Mouse (Mus musculus) forebrain, embryonic 14.5 days (tissue): ENCODE data around the gene Methig1. TPM values are rescaled to one million over a fixed set of nuclear protein-coding genes. Genes with fewer than 3 reads are reported as not detected.
A peak's percentile ranks its signal among the peaks of the same experiment; 100 is the strongest.
"Not testable (repeated sequence)": the region's sequence is repeated elsewhere in the genome, so short reads cannot be mapped to it uniquely, and the experiment has no call there.

Source experiments
- ATAC-seq: fragments of 200-750 bp; cut with Nextera tagmentation; 2 replicates; pipeline ENCODE4 v1.8.0; 2017; ENCODE audit warnings: mild to moderate bottlenecking, moderate library complexity
- DNase-seq: peaks from one replicate; pipeline ENCODE4 v3.0.0-alpha.2; 2015; ENCODE audit warnings: low spot score
- H3K27ac ChIP-seq: fragments of 300-500 bp; sonication (generic); 2 replicates; pipeline ENCODE4 v1.5.1; 2014; ENCODE audit warnings: low read depth, mild to moderate bottlenecking, control low read depth, low read length, moderate library complexity
- H3K27me3 ChIP-seq: fragments of 300-500 bp; sonication (generic); replicated peaks from 2 replicates; pipeline ENCODE4 v1.6.1; 2014; ENCODE audit warnings: low read length, control low read depth, mixed read lengths; ENCODE audit not compliant: control insufficient read depth, insufficient read depth
- H3K36me3 ChIP-seq: fragments of 300-500 bp; sonication (generic); 2 replicates; pipeline ENCODE4 v1.6.1; 2014; ENCODE audit warnings: low read length, control low read depth; ENCODE audit not compliant: control insufficient read depth, insufficient read depth
- H3K4me1 ChIP-seq: fragments of 300-500 bp; sonication (generic); 2 replicates; pipeline ENCODE4 v1.6.1; 2014; ENCODE audit warnings: antibody characterized with exemption, low read length, control low read depth; ENCODE audit not compliant: control insufficient read depth, insufficient read depth
- H3K4me2 ChIP-seq: fragments of 300-500 bp; sonication (generic); 2 replicates; pipeline ENCODE4 v1.6.1; 2014; ENCODE audit warnings: mild to moderate bottlenecking, control low read depth, low read length
- H3K4me3 ChIP-seq: fragments of 300-500 bp; sonication (generic); 2 replicates; pipeline ENCODE4 v1.5.1; 2014; ENCODE audit warnings: low read depth, low read length, control low read depth
- H3K9ac ChIP-seq: fragments of 300-500 bp; sonication (generic); 2 replicates; pipeline ENCODE4 v1.6.1; 2014; ENCODE audit warnings: mild to moderate bottlenecking, low read length, control low read depth, moderate library complexity
- H3K9me3 ChIP-seq: fragments of 300-500 bp; sonication (generic); replicated peaks from 2 replicates; pipeline ENCODE4 v1.6.1; 2016; ENCODE audit warnings: low read length, control low read depth, mixed read lengths; ENCODE audit not compliant: control insufficient read depth
- WGBS: fragments of 180-500 bp; shearing (Covaris S2); extraction: QIAGEN DNeasy Blood & Tissue Kit; methylation state at CpG from one replicate; pipeline ENCODE4 v1.1.7; 2014; 5-methylcytosine and 5-hydroxymethylcytosine counted together
- polyA plus RNA-seq: library from polyadenylated mRNA; unstranded; fragments of >200 nt; fragmentation: Nextera tagmentation; extraction: Ambion mirVana; gene quantifications from 2 replicates; pipeline ENCODE4 v1.2.1, GENCODE M21; 2014

Methig1 gene
- polyA plus RNA-seq: not detected in 2 replicates

GRCm38 (mm10) chr15:100352711-100353250 is at the start of gene Methig1, which contains the start of gene Mettl7a2:
Methig1 (plus strand) TSS chr15:100353149.
Mettl7a2 (plus strand) TSS chr15:100353200.
- 88% methylated on average over 10 of the region's 10 CpGs for WGBS
- Histone ChIP-seq H3K4me2 (no peak within 1 kb of the TSS), H3K9ac (no peak within 1 kb of the TSS), H3K4me3 (no peak within 1 kb of the TSS), H3K4me1 (no peaks in the 10 kb centered on the region), H3K9me3 (no peaks in the 10 kb centered on the region), H3K27me3 (no peaks in the 10 kb centered on the region), H3K36me3 (no peaks in the 10 kb centered on the region), H3K27ac (no peak within 1 kb of the TSS)
- no peak for ATAC-seq
- DNase-seq: no peak

- 62% methylated on average over 8 of the region's 8 CpGs for WGBS
- H3K4me2 ChIP-seq: peak overlapping the region; percentile 79
- no peak for DNase-seq
- ATAC-seq: no peak
- H3K36me3 ChIP-seq: no peaks in the 10 kb centered on the region
- H3K27ac ChIP-seq: no peak overlapping the region
- H3K9ac ChIP-seq: peak overlapping the region; percentile 76
- H3K4me1 ChIP-seq: no peaks in the 10 kb centered on the region
- H3K27me3 ChIP-seq: no peaks in the 10 kb centered on the region
- no peaks in the 10 kb centered on the region for H3K9me3 ChIP-seq
- H3K4me3 ChIP-seq: no peak overlapping the region
These were observed 49.4 kb upstream of the Methig1 start for GRCm38 (mm10) chr15:100303428-100304018.

GRCm38 (mm10) chr15:100304019-100304991 is 48.6 kb upstream of the Methig1 start, which contains the start of gene Mettl7a1:
Mettl7a1 (plus strand) TSS chr15:100304140.
- no peaks in the 10 kb centered on the region for H3K4me1 ChIP-seq
- 2% methylated on average over 26 of the region's 30 CpGs for WGBS
- peak; percentile 85 for ATAC-seq
- peak within 1 kb of the TSS; percentile 87 for H3K27ac ChIP-seq
- peak within 1 kb of the TSS; percentile 45 for H3K4me3 ChIP-seq
- peak within 1 kb of the TSS; percentile 76 for H3K9ac ChIP-seq
- DNase-seq: peak; percentile 91
- H3K27me3 ChIP-seq: no peaks in the 10 kb centered on the region
- no peaks in the 10 kb centered on the region for H3K36me3 ChIP-seq
- peak within 1 kb of the TSS; percentile 79 for H3K4me2 ChIP-seq
- no peaks in the 10 kb centered on the region for H3K9me3 ChIP-seq

GRCm38 (mm10) chr15:100306201-100306600 is 46.7 kb upstream of the Methig1 start:
- Histone ChIP-seq H3K27ac (no peak overlapping the region), H3K4me3 (no peak overlapping the region), H3K27me3 (no peaks in the 10 kb centered on the region), H3K36me3 (no peaks in the 10 kb centered on the region), H3K4me2 (no peak overlapping the region), H3K4me1 (no peaks in the 10 kb centered on the region), H3K9ac (no peak overlapping the region), H3K9me3 (no peaks in the 10 kb centered on the region)
- no peak for ATAC-seq
- no peak for DNase-seq
- WGBS: 89% methylated on average over 2 of the region's 2 CpGs

GRCm38 (mm10) chr15:100307438-100308096 is 45.4 kb upstream of the Methig1 start:
- ATAC-seq: not testable (repeated sequence)
- peak; percentile 61 for DNase-seq

GRCm38 (mm10) chr15:100312346-100312745 is 40.6 kb upstream of the Methig1 start:
- Histone ChIP-seq H3K27me3 (no peaks in the 10 kb centered on the region), H3K27ac (no peak overlapping the region), H3K36me3 (no peaks in the 10 kb centered on the region), H3K4me2 (no peak overlapping the region), H3K4me3 (no peak overlapping the region), H3K9me3 (no peaks in the 10 kb centered on the region), H3K4me1 (no peaks in the 10 kb centered on the region), H3K9ac (no peak overlapping the region)
- DNase-seq (no peak), ATAC-seq (no peak)
- WGBS: 95% methylated on average over 2 of the region's 2 CpGs

More at GRCm38 (mm10) chr15:100307438-100308096, 45.4 kb upstream of the Methig1 start:
- H3K9me3 ChIP-seq, H3K36me3 ChIP-seq, H3K4me3 ChIP-seq, H3K4me1 ChIP-seq, H3K27me3 ChIP-seq, H3K4me2 ChIP-seq, H3K27ac ChIP-seq, H3K9ac ChIP-seq: not testable (repeated sequence)
- 48% methylated on average over 11 of the region's 11 CpGs for WGBS

- H3K9ac ChIP-seq: no peak overlapping the region
- 83% methylated on average over 5 of the region's 5 CpGs for WGBS
- no peaks in the 10 kb centered on the region for H3K27me3 ChIP-seq
- H3K36me3 ChIP-seq: no peaks in the 10 kb centered on the region
- H3K4me3 ChIP-seq: no peak overlapping the region
- H3K27ac ChIP-seq: no peak overlapping the region
- no peaks in the 10 kb centered on the region for H3K9me3 ChIP-seq
- no peak overlapping the region for H3K4me2 ChIP-seq
- H3K4me1 ChIP-seq: no peaks in the 10 kb centered on the region
- ATAC-seq (no peak), DNase-seq (no peak)
These were observed 38.4 kb upstream of the Methig1 start for GRCm38 (mm10) chr15:100314448-100315145.

GRCm38 (mm10) chr15:100318014-100318671 is 34.8 kb upstream of the Methig1 start:
- H3K4me2 ChIP-seq, H3K9ac ChIP-seq, H3K27ac ChIP-seq, DNase-seq, ATAC-seq, H3K9me3 ChIP-seq, H3K36me3 ChIP-seq, H3K4me3 ChIP-seq, H3K4me1 ChIP-seq, H3K27me3 ChIP-seq: not testable (repeated sequence)
- WGBS: 50% methylated on average over 4 of the region's 4 CpGs
